Comparison of ENCODE assay signal across 26 mouse cellular contexts in genomic region chr15:4387774-4388173, GRCm38 (mm10). TPM values are rescaled to one million over a fixed set of nuclear protein-coding genes. Genes with fewer than 3 reads are reported as not detected.
"Had no signal": no experiment of that assay in that cellular context is flagged by ENCODE, and none has a peak within 500 bp of the region (broad histone marks: within the 10 kb centered on the region; RNA-seq: fewer than 3 reads in every experiment).

No protein-coding gene starts in this region.

- H3K27ac ChIP-seq: embryonic facial prominence, embryonic 10.5 days; embryonic facial prominence, embryonic 12.5 days; embryonic facial prominence, embryonic 13.5 days; embryonic facial prominence, embryonic 15.5 days; forebrain, embryonic 10.5 days; forebrain, embryonic 12.5 days; forebrain, embryonic 13.5 days; forebrain, embryonic 15.5 days; gastrocnemius, adult 2 months; heart, adult 2 months had no signal

- H3K4me1 ChIP-seq: embryonic facial prominence, embryonic 12.5 days; embryonic facial prominence, embryonic 13.5 days; embryonic facial prominence, embryonic 15.5 days; forebrain, embryonic 10.5 days; forebrain, embryonic 12.5 days; forebrain, embryonic 13.5 days; forebrain, embryonic 15.5 days had no signal

- H3K9ac ChIP-seq: embryonic facial prominence, embryonic 12.5 days; embryonic facial prominence, embryonic 13.5 days; embryonic facial prominence, embryonic 15.5 days; forebrain, embryonic 12.5 days; forebrain, embryonic 13.5 days; forebrain, embryonic 15.5 days; forebrain, postnatal 0 days had no signal

- H3K9me3 ChIP-seq: embryonic facial prominence, embryonic 10.5 days; embryonic facial prominence, embryonic 12.5 days; embryonic facial prominence, embryonic 13.5 days; embryonic facial prominence, embryonic 15.5 days; forebrain, embryonic 10.5 days; forebrain, embryonic 12.5 days; forebrain, embryonic 13.5 days; forebrain, embryonic 15.5 days had no signal

- H3K36me3 ChIP-seq: embryonic facial prominence, embryonic 10.5 days; embryonic facial prominence, embryonic 12.5 days; embryonic facial prominence, embryonic 13.5 days; embryonic facial prominence, embryonic 15.5 days; forebrain, embryonic 10.5 days; forebrain, embryonic 12.5 days; forebrain, embryonic 15.5 days had no signal

- DNase-seq: cerebellum, adult 9-10 months; cerebellum, adult 9-11 months; cerebellum, postnatal 10 days; cerebellum, postnatal 14 days; cerebellum, postnatal 25 days; cerebellum, postnatal 36 days; embryo, embryonic 11 days; forebrain, postnatal 0 days; gastrocnemius, adult 2 months; gastrocnemius, postnatal 10 days; gastrocnemius, postnatal 14 days; gastrocnemius, postnatal 25 days; gastrocnemius, postnatal 36 days; heart, adult 18-20 months; heart, adult 2 months had no signal

- H3K27me3 ChIP-seq: embryonic facial prominence, embryonic 12.5 days; embryonic facial prominence, embryonic 13.5 days; embryonic facial prominence, embryonic 15.5 days; forebrain, embryonic 12.5 days; forebrain, embryonic 13.5 days; forebrain, embryonic 15.5 days had no signal

- H3K4me2 ChIP-seq: embryonic facial prominence, embryonic 12.5 days; embryonic facial prominence, embryonic 13.5 days; embryonic facial prominence, embryonic 15.5 days; forebrain, embryonic 12.5 days; forebrain, embryonic 13.5 days; forebrain, embryonic 15.5 days had no signal

- H3K4me3 ChIP-seq: embryonic facial prominence, embryonic 10.5 days; embryonic facial prominence, embryonic 12.5 days; embryonic facial prominence, embryonic 13.5 days; embryonic facial prominence, embryonic 15.5 days; erythroblast, embryonic 14.5 days; forebrain, embryonic 10.5 days; forebrain, embryonic 12.5 days; forebrain, embryonic 13.5 days; forebrain, embryonic 15.5 days; gastrocnemius, adult 2 months; heart, adult 2 months had no signal

RNA-seq across cellular contexts. Expression of gene Plcxd3, which starts 12.5 kb away (rescaled TPM):
- total RNA-seq: common myeloid progenitor, adult 5-6 weeks; granulocyte monocyte progenitor cell, adult 5-6 weeks had no signal
- polyA plus RNA-seq: erythroblast, embryonic 14.5 days had no signal
